Mouse (Mus musculus) heart, postnatal 10 days (tissue): ENCODE measurements around the gene Slc44a1. TPM values are rescaled to one million over a fixed set of nuclear protein-coding genes. Genes with fewer than 3 reads are reported as not detected.

Source experiments
- DNase-seq, 2 experiments: peaks; one replicate each; pipeline ENCODE4 v3.0.0; 2021
- intact Hi-C: fragments of 180-260 bp; cut with DNase I; formaldehyde crosslinking; loops from one replicate; pipeline ENCODE4 v1.15.1; 2025
- total RNA-seq, 2 experiments: library from RNA; stranded (reverse); gene quantifications; 2 replicates each; pipeline ENCODE4 v1.2.3; 2021

Gene Slc44a1
- total RNA-seq, 2 experiments from 2014 or later = 51.4 to 53.0 TPM

- DNase-seq = no peak
- intact Hi-C loops = no loop called here
Measured at GRCm38 (mm10) chr4:53525503-53525902, 85.3 kb downstream of the Slc44a1 start.

DNA sequence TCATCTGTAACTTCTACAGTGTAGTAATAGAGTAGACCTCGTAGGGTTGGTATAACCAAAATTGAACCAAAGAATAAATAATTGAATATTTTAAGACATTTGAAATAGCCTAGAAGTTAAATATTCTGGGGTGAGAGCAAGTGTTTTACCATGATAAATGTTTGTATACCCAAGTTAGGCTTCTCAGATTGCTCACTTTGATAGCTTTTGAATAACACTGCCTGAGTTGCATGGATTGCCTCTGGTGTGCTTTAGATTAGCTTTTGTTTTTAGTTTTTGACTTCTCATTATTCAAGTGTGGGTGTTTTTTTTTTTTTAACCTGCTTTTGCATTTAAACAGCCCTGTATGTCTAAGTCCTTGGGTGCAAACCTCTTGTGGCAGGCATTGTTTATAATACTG is 85.8 kb downstream of the Slc44a1 start:
- no peak for DNase-seq
- intact Hi-C loops = no loop called here

- no peak for DNase-seq
- intact Hi-C loops = no loop called here
Measured at GRCm38 (mm10) chr4:53526446-53526845, 86.2 kb downstream of the Slc44a1 start.

DNA sequence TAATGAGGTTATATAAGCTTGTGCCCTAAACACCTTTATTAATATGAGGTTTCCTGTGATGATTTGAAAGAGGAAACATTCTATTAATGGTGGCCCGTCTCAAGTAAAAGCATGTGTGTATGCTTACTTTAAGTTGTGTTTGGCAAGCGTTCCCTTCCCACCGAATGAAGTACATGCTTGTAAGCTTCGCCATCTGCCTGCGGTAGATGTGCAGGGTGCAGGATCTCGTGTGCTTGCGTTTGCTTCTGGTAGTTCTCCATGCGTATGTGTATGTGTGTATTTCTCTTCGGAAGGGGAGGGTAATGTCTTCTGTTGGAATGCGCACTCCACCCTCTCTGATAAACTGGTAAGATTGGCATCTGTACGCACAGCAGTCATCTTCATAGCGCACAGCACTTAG is 95.6 kb downstream of the Slc44a1 start:
- no peak for DNase-seq
- intact Hi-C loops = no loop called here

GRCm38 (mm10) chr4:53537101-53537500 is 96.9 kb downstream of the Slc44a1 start:
- intact Hi-C loops = no loop called here
- DNase-seq = no peak

- no peak for DNase-seq
- intact Hi-C loops = no loop called here
Measured at GRCm38 (mm10) chr4:53537539-53537938, 97.3 kb downstream of the Slc44a1 start.

GRCm38 (mm10) chr4:53538600-53538999 is 98.4 kb downstream of the Slc44a1 start:
- no peak for DNase-seq
- intact Hi-C loops = no loop called here

DNA sequence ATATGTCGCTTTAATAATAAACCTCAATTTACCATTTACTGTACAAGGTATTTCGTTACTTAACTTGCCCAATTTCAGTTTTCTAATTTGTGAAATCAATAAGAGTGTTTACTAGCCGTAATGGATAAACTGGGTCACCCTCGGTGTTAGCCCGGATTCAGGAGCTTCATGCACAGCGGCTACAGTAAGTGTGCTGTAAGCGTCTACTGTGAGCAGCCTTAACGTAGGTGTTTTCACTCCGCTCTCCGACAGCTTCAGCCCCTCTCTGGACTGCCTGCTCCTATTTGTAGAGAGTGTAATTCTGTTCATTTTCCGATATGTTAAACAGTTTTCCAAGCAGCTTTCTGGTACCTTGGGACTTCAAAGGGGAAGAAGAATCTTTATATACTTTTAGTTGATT is 99.7 kb downstream of the Slc44a1 start:
- no peak for DNase-seq
- intact Hi-C loops = loop anchor here (5.0 kb wide), 1 partner anchor 98 kb away; the partner anchor contains the start of gene Slc44a1

DNA sequence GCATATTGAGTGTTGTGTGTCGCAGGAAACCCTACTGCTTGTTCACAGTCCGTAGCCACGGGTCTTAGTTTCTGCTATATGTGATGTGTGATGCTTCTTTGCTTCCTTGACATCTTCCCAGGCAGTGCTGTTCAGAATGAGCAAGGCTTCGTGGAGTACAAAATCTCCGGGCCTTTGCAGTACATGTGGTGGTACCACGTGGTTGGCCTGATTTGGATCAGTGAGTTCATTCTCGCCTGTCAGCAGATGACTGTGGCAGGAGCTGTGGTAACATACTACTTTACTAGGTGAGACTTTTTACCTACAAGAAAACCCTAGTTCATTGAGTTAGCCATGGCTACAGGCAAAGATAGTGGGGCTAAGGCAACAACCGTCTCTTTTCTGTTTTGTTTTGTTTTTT is 103.2 kb downstream of the Slc44a1 start:
- intact Hi-C loops = loop anchor here (5.0 kb wide), 1 partner anchor 101 kb away; the partner anchor contains the start of gene Slc44a1

GRCm38 (mm10) chr4:53544889-53545288 is 104.7 kb downstream of the Slc44a1 start:
- peak; percentile 49 to 51 for DNase-seq
- intact Hi-C loops = loop anchor here (1.0 to 5.0 kb wide), 3 partner anchors 47 to 163 kb away; partner anchors contain the start of gene Slc44a1

More for the DNA sequence above, 103.2 kb downstream of the Slc44a1 start:
- no peak for DNase-seq

DNA sequence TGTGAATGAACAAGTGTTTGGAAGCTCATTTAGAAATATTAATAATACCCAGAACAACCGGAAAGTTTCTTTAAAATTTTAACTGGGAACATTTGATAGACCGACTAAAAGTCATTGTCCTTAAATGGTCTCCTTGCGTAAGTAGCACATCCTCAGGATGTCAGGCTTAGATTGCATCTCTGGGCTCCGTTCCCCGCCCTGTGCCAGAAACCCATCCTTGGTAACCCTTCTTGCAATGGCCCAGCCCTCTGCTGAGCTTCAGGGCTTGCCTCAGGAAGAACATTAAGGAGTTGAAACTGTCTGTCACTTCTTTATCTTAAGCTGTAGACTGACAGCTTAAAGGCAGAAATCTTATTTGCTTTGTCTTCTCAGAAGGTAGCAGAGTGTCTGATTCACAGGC is 107.2 kb downstream of the Slc44a1 start:
- no peak for DNase-seq
- intact Hi-C loops = loop anchor here (5.0 kb wide), 1 partner anchor 165 kb away; no protein-coding TSS in a partner anchor

- no peak for DNase-seq
- intact Hi-C loops = loop anchor here (5.0 kb wide), 1 partner anchor 167 kb away; no protein-coding TSS in a partner anchor
Measured at GRCm38 (mm10) chr4:53549375-53549774, 109.2 kb downstream of the Slc44a1 start.

DNA sequence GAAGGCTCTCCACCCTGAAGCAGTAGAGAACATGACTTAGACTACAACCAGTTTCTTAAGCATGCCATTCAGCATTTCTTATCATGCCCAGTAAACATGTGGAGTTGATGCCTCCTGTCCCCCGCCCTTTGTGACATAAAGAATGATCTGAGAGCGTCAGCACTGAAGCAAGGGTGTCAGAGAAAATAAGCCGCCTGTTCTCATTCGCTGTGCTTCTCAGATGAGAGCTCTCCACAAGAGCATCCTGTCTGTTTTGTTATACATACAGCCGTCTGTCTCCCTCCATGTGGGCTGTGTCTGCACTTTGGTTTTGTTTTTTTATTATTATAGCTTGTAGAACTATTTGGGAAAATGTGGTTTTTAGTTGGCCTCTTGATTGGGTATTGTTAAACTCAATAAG is 124.4 kb downstream of the Slc44a1 start:
- intact Hi-C loops = no loop called here
- no peak for DNase-seq

DNA sequence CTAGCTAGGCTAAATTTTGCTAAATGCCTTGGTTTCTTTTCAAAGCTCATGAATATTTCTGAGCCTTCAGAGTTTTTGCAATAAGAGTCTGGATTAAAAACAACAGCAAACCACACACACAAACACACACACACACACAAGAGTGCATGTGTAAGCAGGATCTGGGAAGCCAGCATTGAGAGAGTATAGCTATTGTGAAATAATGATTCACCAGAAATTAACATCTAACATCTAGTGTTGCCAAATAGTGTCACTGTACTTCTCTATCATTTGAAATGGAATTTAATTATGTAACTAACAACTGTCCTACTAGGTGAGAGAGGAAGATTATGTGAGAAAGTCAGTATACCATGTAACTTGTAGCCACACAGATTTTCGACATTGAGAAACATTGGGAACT is 126.9 kb downstream of the Slc44a1 start:
- DNase-seq = no peak
- intact Hi-C loops = no loop called here

DNA sequence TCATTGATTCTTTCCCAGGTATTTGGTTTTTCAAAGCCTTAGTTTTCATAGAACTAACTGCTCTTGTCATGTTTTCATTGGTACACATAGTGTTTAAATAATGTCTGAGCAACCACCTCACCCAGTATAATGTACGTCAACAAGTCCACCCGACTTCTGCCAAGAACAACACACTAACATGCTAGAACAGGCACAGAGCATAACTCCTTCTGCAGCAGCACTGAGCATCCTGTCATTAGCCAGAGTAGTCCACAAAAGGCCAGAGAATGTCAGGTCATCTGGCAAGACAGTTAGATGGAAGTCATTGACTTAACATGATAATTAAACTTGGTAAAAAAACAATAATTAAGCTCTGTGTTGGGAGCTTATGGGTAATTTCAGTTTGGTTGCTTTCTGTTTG is 135.3 kb downstream of the Slc44a1 start:
- peak in 1 of 2 experiments; percentile 27 for DNase-seq
- intact Hi-C loops = no loop called here

- intact Hi-C loops = no loop called here
- no peak for DNase-seq
Measured at GRCm38 (mm10) chr4:53587676-53588075, 147.5 kb downstream of the Slc44a1 start.

DNA sequence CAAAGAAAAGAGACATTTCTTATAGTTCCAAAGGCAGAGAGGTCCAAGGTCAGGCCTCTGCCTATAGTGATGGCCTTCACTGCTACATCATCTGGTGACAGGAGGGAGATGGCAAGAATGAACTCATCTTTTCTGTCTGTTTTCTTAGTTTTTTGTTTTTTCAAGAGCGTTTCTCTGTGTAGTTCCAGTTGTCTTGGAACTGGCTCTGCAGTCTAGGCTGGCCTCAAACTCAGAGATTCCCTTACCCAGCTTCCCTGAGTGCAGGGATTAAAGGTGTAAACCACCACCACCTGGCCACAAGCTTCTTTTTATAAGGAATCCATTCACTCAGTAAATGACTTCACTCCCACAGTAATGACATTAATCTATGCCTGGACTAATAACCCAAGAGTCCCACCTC is 148.7 kb downstream of the Slc44a1 start:
- intact Hi-C loops = no loop called here
- no peak for DNase-seq

DNA sequence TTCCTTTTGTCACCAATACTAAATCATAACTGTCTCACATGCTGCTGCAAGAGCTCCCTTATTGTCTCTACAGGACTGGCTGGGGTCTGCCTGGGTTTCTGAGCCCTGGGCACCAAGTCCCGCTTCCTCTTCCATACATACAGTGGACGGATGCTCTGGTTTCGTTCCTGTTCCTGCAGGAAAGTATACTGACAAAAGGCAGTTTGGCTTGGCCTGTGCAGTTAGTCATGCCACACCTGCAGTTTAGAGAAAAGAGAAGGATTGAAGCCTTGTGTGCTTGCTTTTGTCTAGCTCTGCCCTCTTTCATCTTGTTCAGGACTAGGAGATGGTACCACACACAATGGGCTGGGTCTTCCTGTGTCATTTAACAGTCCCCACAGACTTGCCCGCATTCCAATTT is 149.3 kb downstream of the Slc44a1 start:
- intact Hi-C loops = no loop called here

GRCm38 (mm10) chr4:53590163-53590562 is 149.9 kb downstream of the Slc44a1 start:
- peak; percentile 24 to 31 for DNase-seq
- intact Hi-C loops = loop anchor here (5.0 kb wide), 4 partner anchors 148 to 558 kb away; partner anchors contain the start of gene Slc44a1

More for the DNA sequence above, 149.3 kb downstream of the Slc44a1 start:
- DNase-seq = no peak

- no peak for DNase-seq
- intact Hi-C loops = loop anchor here (5.0 kb wide), 4 partner anchors 149 to 559 kb away; partner anchors contain the start of gene Slc44a1
Measured at GRCm38 (mm10) chr4:53590691-53591447, 150.7 kb downstream of the Slc44a1 start.

DNA sequence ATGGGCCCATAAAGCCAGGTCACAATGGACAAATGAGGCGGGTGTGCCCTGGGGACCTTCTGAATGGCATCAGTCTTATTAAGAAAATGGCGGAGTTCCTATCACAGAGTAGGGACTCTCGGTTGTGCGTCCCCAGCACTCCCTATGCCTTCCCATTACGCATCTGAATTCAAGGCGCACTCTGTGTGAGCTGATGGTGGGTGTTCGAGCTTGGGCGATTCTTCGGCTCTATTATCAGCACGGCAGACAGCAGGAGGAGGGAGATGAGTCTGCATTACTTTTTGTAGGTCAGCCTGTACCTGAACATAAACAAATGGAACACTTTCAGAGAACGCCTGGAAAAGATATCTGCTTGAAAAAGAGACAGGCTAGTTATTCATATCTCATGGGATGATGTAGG is 151.3 kb downstream of the Slc44a1 start:
- intact Hi-C loops = loop anchor here (5.0 kb wide), 4 partner anchors 149 to 559 kb away; partner anchors contain the start of gene Slc44a1
- no peak for DNase-seq

DNA sequence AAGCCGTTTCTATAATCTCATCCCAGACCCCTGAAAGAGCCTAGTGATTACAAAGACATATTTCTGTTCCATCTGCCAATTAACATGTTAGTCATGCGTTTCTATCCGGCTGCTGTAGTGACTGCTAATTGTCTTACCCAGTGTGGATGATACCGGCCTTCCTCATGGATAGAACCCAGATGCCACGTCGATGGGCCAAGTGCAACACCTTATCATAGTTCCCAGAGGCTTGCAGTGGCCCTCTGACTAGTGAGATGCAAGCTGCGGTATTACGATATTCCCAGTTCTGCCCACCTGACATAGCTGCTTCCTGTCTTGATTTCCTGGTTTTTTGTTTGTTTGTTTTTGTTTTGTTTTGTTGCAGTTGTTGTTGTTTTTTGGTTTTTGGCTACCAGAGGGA is 151.7 kb downstream of the Slc44a1 start:
- intact Hi-C loops = loop anchor here (1.0 to 5.0 kb wide), 5 partner anchors 47 to 560 kb away; partner anchors contain the start of gene Slc44a1
- DNase-seq = peak; percentile 39 to 41
